Mouse (Mus musculus) E14TG2a.4 (cell line): ENCODE measurements around the gene Cdsn.
A peak's percentile ranks its signal among the peaks of the same experiment; 100 is the strongest.

Source experiments
- CTCF ChIP-seq: conservative IDR thresholded peaks from 2 replicates; pipeline ENCODE4 v1.5.1; 2014; ENCODE audit warnings: low read length
- POU5F1 ChIP-seq: IDR thresholded peaks from 2 replicates; pipeline ENCODE4 v1.6.1; 2014; ENCODE audit warnings: low read length, borderline replicate concordance

DNA sequence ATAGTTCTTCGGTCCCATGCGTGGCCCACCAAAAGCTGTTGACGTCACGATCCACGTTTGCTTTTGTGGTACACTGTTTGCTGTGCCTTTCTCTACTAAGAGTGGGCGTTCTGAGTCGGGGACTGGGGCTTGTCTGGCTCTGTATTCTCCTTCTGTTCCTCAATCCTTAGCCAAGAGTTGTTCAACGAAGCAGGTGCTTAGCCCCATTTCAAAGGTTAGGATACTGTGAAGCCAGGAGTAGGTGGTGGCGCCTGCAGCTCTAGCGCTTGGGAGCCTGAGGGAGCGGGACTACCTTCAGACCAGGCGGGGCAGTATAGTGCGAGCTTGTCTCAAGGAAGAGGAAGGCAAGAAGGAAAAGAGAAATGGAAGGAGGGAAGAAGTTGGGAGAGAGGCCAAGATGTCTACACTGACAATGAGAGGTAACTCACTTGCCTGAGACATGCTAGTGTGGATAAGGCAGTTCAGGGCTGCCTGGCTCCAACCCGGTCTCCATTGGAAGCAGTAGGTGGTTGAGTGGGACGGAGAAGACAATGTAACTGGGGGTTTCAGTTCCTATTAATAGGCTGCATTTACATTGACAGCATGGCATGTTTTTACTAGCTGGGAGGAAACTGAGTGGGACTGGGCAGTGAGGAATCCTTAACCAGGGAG, 9.0 kb upstream of the Cdsn start:
- TF ChIP-seq CTCF (peak; percentile 25; the same call in 1 of the 2 replicates), POU5F1 (no peak)
